Mouse (Mus musculus) brain, embryonic 14.5 days (tissue): ENCODE measurements around the gene Gjd3.

ENCODE experiments used
- CTCF ChIP-seq: fragments of 200-500 bp; IDR thresholded peaks from 2 replicates; pipeline ENCODE4 v1.5.1; 2012; ENCODE audit warnings: inconsistent platforms, mild to moderate bottlenecking, moderate library complexity, borderline replicate concordance; ENCODE audit not compliant: insufficient read depth, insufficient read length; ENCODE audit errors: extremely low read depth
- POLR2A ChIP-seq: fragments of 200-500 bp; IDR thresholded peaks from 2 replicates; pipeline ENCODE4 v1.6.1; 2012; ENCODE audit warnings: mild to moderate bottlenecking, inconsistent platforms, borderline replicate concordance; ENCODE audit not compliant: poor library complexity, insufficient read depth, insufficient read length, severe bottlenecking; ENCODE audit errors: extremely low read depth

DNA sequence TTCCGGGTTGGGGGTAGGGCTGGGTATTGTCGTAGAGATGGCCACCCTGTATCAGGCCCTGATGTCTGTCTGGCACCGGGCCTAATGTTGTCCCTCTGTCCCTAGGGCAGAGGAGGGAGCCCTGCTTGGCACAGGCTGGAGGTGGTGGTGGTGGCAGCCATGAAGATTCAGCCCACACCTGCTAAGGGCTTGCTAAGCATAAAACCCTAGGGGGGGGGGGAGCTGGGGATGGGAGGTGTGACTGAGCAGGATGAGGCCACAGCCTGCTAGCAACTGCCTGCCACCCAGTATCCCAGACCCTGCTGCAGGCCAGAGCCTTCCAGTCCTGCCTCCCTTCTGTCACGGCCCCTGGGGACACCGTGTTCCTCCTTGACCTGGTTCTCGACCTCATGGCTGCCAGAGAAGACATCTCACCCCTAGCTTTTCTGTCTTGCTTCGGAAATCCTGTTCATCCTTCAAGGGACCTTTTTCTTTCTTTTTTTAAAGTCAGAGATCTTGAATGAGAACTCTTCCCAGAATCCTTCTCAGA lies 27.0 kb downstream of the Gjd3 start:
- TF ChIP-seq CTCF, result no peak
- TF ChIP-seq POLR2A, result no peak
